ENCODE assay signal across 8 mouse cellular contexts in the genomic region with DNA sequence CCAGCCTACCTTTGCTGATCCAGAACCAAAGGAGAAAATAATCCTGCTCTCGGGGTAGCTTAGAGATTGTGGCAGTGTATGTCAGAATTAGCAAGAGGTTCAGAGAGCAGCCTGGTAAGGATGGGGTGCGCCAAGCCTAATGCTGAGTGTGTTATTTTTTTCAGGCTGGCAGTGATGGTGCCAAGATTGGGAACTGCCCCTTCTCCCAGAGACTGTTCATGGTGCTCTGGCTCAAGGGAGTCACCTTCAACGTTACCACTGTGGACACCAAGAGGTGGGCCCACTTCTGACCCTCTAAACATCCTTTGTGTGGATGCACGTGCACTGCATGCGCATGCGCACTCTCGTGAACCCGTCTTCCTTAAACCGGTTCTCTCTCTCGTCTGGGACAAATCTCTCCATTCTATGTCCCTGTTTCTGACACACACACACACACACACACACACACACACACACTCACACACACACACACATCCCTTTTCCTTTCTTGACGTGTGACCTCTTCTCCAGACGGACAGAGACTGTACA. TPM values are rescaled to one million over a fixed set of nuclear protein-coding genes. Genes with fewer than 3 reads are reported as not detected.
DNase-seq lines count a peak whose midpoint lies in the region; ATAC-seq and TF ChIP-seq lines count a peak whose summit lies in the region.
"Had no signal": no experiment of that assay in that cellular context is flagged by ENCODE, and none has a peak within 500 bp of the region (broad histone marks: within the 10 kb centered on the region; RNA-seq: fewer than 3 reads in every experiment).

No protein-coding gene starts in this region.

- no peak for DNase-seq in lung, embryonic 14.5 days
- DNase-seq in lung, postnatal 25 days (ENCODE audit: low spot score), result no peak
- no peak for DNase-seq in limb, embryonic 11.5 days (ENCODE audit: low spot score)
- DNase-seq in left cerebral cortex, postnatal 14 days (ENCODE audit: low spot score in 2 of 2), result no peak
- no peak for DNase-seq in adrenal gland, postnatal 36 days
- DNase-seq: layer of hippocampus, postnatal 36 days had no signal

- peak overlapping the region; percentile 99 for H3K27ac ChIP-seq in lung, embryonic 14.5 days (ENCODE audit: low read depth)
- peak overlapping the region; percentile 99 for H3K27ac ChIP-seq in embryonic fibroblast, embryonic 13.5 days (ENCODE audit: insufficient read depth, low read length)
- H3K27ac ChIP-seq in limb, embryonic 11.5 days (replicated peaks; ENCODE audit: low read depth, low read length), result peak overlapping the region; percentile 85; the same call in 1 of the 2 replicates
- peak overlapping the region; percentile 12 for H3K27ac ChIP-seq in small intestine, adult 2 months (ENCODE audit: insufficient read depth, low read depth, low read length)

- intact Hi-C loops in left cerebral cortex, postnatal 14 days (cut with DNase I), result no loop called here

- peaks cover 24% of the 10 kb centered on the region for H3K4me1 ChIP-seq in lung, embryonic 14.5 days (ENCODE audit: insufficient read depth)
- 0 out of 2 replicates have a peak, but pooled peaks cover 6% of the 10 kb centered on the region for H3K4me1 ChIP-seq in embryonic fibroblast, embryonic 13.5 days (ENCODE audit: control insufficient read depth, insufficient read depth, low read length)
- H3K4me1 ChIP-seq in limb, embryonic 11.5 days (ENCODE audit: control insufficient read depth, insufficient read depth, low read length), result peaks cover 25% of the 10 kb centered on the region
- H3K4me1 ChIP-seq in small intestine, adult 2 months (ENCODE audit: control insufficient read depth, insufficient read depth, insufficient read length, low read length), result peaks cover 20% of the 10 kb centered on the region

- peak overlapping the region; percentile 87 for H3K9ac ChIP-seq in lung, embryonic 14.5 days
- peak overlapping the region; percentile 70; the same call in 1 of the 2 replicates for H3K9ac ChIP-seq in limb, embryonic 11.5 days (ENCODE audit: low read length)

- WGBS in lung, embryonic 14.5 days, result 71% methylated on average over 12 of the region's 12 CpGs
- 88% methylated on average over 12 of the region's 12 CpGs for WGBS in limb, embryonic 11.5 days
- 83% methylated on average over 12 of the region's 12 CpGs for WGBS in small intestine, adult 2 months

- H3K27me3 ChIP-seq in lung, embryonic 14.5 days (ENCODE audit: insufficient read depth, low read length), result no peaks in the 10 kb centered on the region
- H3K27me3 ChIP-seq in limb, embryonic 11.5 days (ENCODE audit: control insufficient read depth, insufficient read depth, low read length), result no peaks in the 10 kb centered on the region
- H3K27me3 ChIP-seq in small intestine, adult 2 months (ENCODE audit: control insufficient read depth, insufficient read depth, low read length), result no peaks in the 10 kb centered on the region

- no peak for ATAC-seq in lung, embryonic 14.5 days (ENCODE audit: insufficient read depth)
- no peak for ATAC-seq in limb, embryonic 11.5 days (ENCODE audit: insufficient number of reproducible peaks, low FRiP score, low TSS enrichment, low read depth)

- H3K36me3 ChIP-seq in lung, embryonic 14.5 days (ENCODE audit: insufficient read depth), result peaks cover 52% of the 10 kb centered on the region
- peaks cover 19% of the 10 kb centered on the region for H3K36me3 ChIP-seq in limb, embryonic 11.5 days (ENCODE audit: control insufficient read depth, insufficient read depth, low read length)
- peaks cover 45% of the 10 kb centered on the region for H3K36me3 ChIP-seq in small intestine, adult 2 months (ENCODE audit: control insufficient read depth, insufficient read depth, low read length)

- peak overlapping the region; percentile 92 for H3K4me2 ChIP-seq in lung, embryonic 14.5 days
- peak overlapping the region; percentile 76 for H3K4me2 ChIP-seq in limb, embryonic 11.5 days (ENCODE audit: low read depth, severe bottlenecking)

- peak overlapping the region; percentile 54 for H3K4me3 ChIP-seq in lung, embryonic 14.5 days (ENCODE audit: low read depth, low read length)
- H3K4me3 ChIP-seq in embryonic fibroblast, embryonic 13.5 days (ENCODE audit: insufficient read depth, low read length), result peak overlapping the region; percentile 83
- peak overlapping the region; percentile 71; the same call in 1 of the 2 replicates for H3K4me3 ChIP-seq in limb, embryonic 11.5 days (ENCODE audit: low read depth, low read length)
- peak overlapping the region; percentile 76 for H3K4me3 ChIP-seq in small intestine, adult 2 months (ENCODE audit: low read depth, low read length)

- TF ChIP-seq POLR2A in embryonic fibroblast, embryonic 13.5 days (IDR thresholded peaks at IDR 0.05; ENCODE audit: low read depth, low read length), result no peak
- no peak for TF ChIP-seq POLR2A in small intestine, adult 2 months (IDR thresholded peaks at IDR 0.05; ENCODE audit: low read depth, low read length)

- H3K9me3 ChIP-seq in lung, embryonic 14.5 days (ENCODE audit: low read depth, low read length), result no peaks in the 10 kb centered on the region
- H3K9me3 ChIP-seq in limb, embryonic 11.5 days (ENCODE audit: control insufficient read depth, low read length), result no peaks in the 10 kb centered on the region

- TF ChIP-seq CTCF in lung, embryonic 14.5 days (IDR thresholded peaks at IDR 0.05; ENCODE audit: low read depth), result no peak
- no peak for TF ChIP-seq CTCF in embryonic fibroblast, embryonic 13.5 days (IDR thresholded peaks at IDR 0.05; ENCODE audit: borderline replicate concordance, insufficient read depth, low read length)
- no peak for TF ChIP-seq CTCF in small intestine, adult 2 months (IDR thresholded peaks at IDR 0.05; ENCODE audit: extremely low read depth, insufficient read length, insufficient replicate concordance, low read depth, low read length)

RNA-seq across cellular contexts. Expression of gene Clic1, which starts 2.6 kb away (rescaled TPM):
- polyA plus RNA-seq in lung, embryonic 14.5 days (2014; fragmentation: Nextera tagmentation; extraction: Ambion mirVana), result 67.1 and 73.6 TPM in 2 replicates
- polyA plus RNA-seq in embryonic fibroblast, embryonic 13.5 days (2011; ENCODE audit: insufficient read length, low read depth, missing spikeins), result 266 and 360 TPM in 2 replicates
- polyA plus RNA-seq in limb, embryonic 11.5 days (2014; fragmentation: Nextera tagmentation; extraction: Ambion mirVana), result 52.1 and 76.7 TPM in 2 replicates
- 134 and 219 TPM in 2 replicates for polyA plus RNA-seq in small intestine, adult 2 months (2012; rRNA removed)
- total RNA-seq in left cerebral cortex, postnatal 14 days (2021), result 10 to 100 TPM; 10.1 to 13.8 TPM
- total RNA-seq in adrenal gland, postnatal 36 days (2021), result 100 to 1,000 TPM in 1 of 2 experiments, 10 to 100 TPM in 1; 83.6 to 109 TPM

RNA-seq across cellular contexts. Expression of gene Msh5, which starts 5.8 kb away (rescaled TPM):
- polyA plus RNA-seq in lung, embryonic 14.5 days (2014; fragmentation: Nextera tagmentation; extraction: Ambion mirVana), result 4.2 and 4.6 TPM in 2 replicates
- 1.2 and 2.8 TPM in 2 replicates for polyA plus RNA-seq in embryonic fibroblast, embryonic 13.5 days (2011; ENCODE audit: insufficient read length, low read depth, missing spikeins)
- 3.5 and 3.7 TPM in 2 replicates for polyA plus RNA-seq in limb, embryonic 11.5 days (2014; fragmentation: Nextera tagmentation; extraction: Ambion mirVana)
- 2.2 and 2.3 TPM in 2 replicates for polyA plus RNA-seq in small intestine, adult 2 months (2012; rRNA removed)
- under 1 TPM; 0.59 to 0.75 TPM for total RNA-seq in left cerebral cortex, postnatal 14 days (2021)
- 1 to 10 TPM in 1 of 2 experiments, under 1 TPM in 1; 0.95 to 1.6 TPM for total RNA-seq in adrenal gland, postnatal 36 days (2021)

RNA-seq across cellular contexts. Expression of gene Ddah2, which starts 6.5 kb away (rescaled TPM):
- polyA plus RNA-seq in lung, embryonic 14.5 days (2014; fragmentation: Nextera tagmentation; extraction: Ambion mirVana), result 319 and 338 TPM in 2 replicates
- polyA plus RNA-seq in embryonic fibroblast, embryonic 13.5 days (2011; ENCODE audit: insufficient read length, low read depth, missing spikeins), result 46.4 and 52.8 TPM in 2 replicates
- 553 and 582 TPM in 2 replicates for polyA plus RNA-seq in limb, embryonic 11.5 days (2014; fragmentation: Nextera tagmentation; extraction: Ambion mirVana)
- polyA plus RNA-seq in small intestine, adult 2 months (2012; rRNA removed), result 8.5 and 14.5 TPM in 2 replicates
- 10 to 100 TPM; 16.9 to 19.4 TPM for total RNA-seq in left cerebral cortex, postnatal 14 days (2021)
- 10 to 100 TPM; 16.1 to 18.2 TPM for total RNA-seq in adrenal gland, postnatal 36 days (2021)

RNA-seq across cellular contexts. Expression of gene Ly6g6c, which starts 12.9 kb away (rescaled TPM):
- polyA plus RNA-seq in lung, embryonic 14.5 days (2014; fragmentation: Nextera tagmentation; extraction: Ambion mirVana), result 0.38 TPM in 1 of 2 replicates, not detected in the other
- not detected in 2 replicates for polyA plus RNA-seq in embryonic fibroblast, embryonic 13.5 days (2011; ENCODE audit: insufficient read length, low read depth, missing spikeins)
- 0.16 TPM in 1 of 2 replicates, not detected in the other for polyA plus RNA-seq in limb, embryonic 11.5 days (2014; fragmentation: Nextera tagmentation; extraction: Ambion mirVana)
- 9.3 and 9.9 TPM in 2 replicates for polyA plus RNA-seq in small intestine, adult 2 months (2012; rRNA removed)
- total RNA-seq in left cerebral cortex, postnatal 14 days (2021), result not detected
- under 1 TPM in 1 of 2 experiments, not detected in 1; 0.56 TPM for total RNA-seq in adrenal gland, postnatal 36 days (2021)
- total RNA-seq: layer of hippocampus, postnatal 36 days had no signal

RNA-seq across cellular contexts. Expression of gene Mpig6b, which starts 13.6 kb away (rescaled TPM):
- polyA plus RNA-seq in lung, embryonic 14.5 days (2014; fragmentation: Nextera tagmentation; extraction: Ambion mirVana), result 0.95 and 1.4 TPM in 2 replicates
- polyA plus RNA-seq in embryonic fibroblast, embryonic 13.5 days (2011; ENCODE audit: insufficient read length, low read depth, missing spikeins), result 0.22 TPM in 1 of 2 replicates, not detected in the other
- 0.84 and 1.2 TPM in 2 replicates for polyA plus RNA-seq in limb, embryonic 11.5 days (2014; fragmentation: Nextera tagmentation; extraction: Ambion mirVana)
- polyA plus RNA-seq in small intestine, adult 2 months (2012; rRNA removed), result 0.28 and 0.39 TPM in 2 replicates
- total RNA-seq in left cerebral cortex, postnatal 14 days (2021), result not detected
- total RNA-seq in adrenal gland, postnatal 36 days (2021), result not detected
- total RNA-seq: layer of hippocampus, postnatal 36 days had no signal

Comparison
In these comparisons a context has a peak if more than half of its experiments do, and no peak if none do; other contexts are left out.
1. H3K27ac ChIP-seq: peak in every context shown above with its lines; median percentile 99 in lung, embryonic 14.5 days; 99 in embryonic fibroblast, embryonic 13.5 days; 85 in limb, embryonic 11.5 days; 12 in small intestine, adult 2 months.